Mouse (Mus musculus): ENCODE results near the gene Dnttip2.

The Dnttip2 gene

DNA sequence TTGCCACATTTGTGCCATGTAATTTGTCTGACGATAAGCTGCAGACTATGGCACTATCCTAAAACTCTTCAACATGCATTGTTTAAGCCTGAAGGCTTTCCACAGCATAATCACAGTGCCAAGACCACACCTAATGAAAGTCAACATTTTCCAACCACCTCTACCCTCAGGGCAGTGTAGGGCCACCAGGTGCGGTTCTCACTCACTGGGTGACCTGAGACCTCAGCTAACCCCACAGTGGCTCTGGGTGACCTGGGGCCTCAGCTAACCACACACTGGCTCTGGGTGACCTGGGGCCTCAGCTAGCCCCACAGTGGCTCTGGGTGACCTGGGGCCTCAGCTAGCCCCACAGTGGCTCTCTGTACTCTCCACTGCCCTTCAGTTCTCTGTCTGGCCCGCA is 50.3 kb downstream of the Dnttip2 start:
- no peak for DNase-seq (ENCODE audit: low read depth, low spot score)

GRCm38 (mm10) chr3:122330484-122330883 is 56.3 kb downstream of the Dnttip2 start:
- DNase-seq (ENCODE audit: low read depth, low spot score): no peak

DNA sequence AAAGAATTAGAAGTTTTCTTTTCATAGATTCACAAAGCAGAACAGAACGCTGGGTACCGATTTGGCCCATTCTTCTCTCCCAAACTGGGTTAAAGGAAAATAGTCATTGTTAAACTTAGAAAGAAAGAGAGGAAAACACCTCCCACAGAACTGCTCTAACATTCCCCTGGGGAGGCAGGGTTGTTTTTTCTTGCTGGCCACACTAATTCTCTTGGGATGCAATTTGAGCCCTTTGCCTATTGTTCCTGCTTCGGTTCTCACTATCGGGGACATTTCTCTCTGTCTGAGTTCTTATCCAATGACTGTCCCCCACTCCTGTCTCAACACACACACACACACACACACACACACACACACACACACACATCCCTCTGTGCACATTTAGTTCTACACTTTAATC is 59.3 kb downstream of the Dnttip2 start:
- no peak for DNase-seq (ENCODE audit: low read depth, low spot score)

DNA sequence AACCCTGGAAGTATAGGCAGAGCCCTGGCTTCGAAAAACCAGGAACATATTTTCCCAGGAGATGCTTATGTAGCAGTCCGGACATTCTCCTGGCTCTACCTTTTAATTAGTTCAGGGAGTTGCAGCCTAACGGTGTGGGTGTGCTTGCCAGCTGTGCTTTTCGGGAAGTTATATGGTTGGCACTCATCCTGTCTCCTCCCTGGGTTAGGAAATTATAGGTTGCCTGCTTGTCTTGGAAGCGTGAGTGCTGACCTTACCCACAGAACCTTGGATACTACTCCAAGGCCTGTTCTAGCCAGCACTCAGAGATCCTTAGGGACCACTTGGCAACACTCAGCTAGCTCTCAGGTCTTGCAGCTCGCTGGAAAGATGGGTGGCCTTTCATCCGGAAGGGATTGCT is 59.7 kb downstream of the Dnttip2 start:
- no peak for DNase-seq (ENCODE audit: low read depth, low spot score)

DNA sequence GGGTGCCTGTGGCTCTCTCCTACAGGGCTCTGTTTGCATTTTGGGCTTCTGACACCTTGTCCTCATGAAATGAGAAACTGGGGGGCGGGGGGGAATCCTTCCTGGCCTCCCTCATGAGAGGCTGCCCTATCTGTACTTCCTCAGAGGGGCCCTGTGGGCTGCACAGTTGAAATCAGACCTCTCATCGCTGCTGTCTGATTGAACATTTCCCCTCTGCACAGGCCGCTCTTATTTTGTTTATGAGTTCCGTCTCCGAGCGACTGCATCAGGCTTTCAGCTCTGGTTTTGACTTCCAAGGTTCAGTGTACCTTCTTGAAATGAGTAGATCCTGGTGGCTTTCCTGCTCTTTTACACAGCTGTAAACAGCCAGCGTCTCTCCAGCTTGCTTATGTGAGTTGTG is 60.2 kb downstream of the Dnttip2 start:
- DNase-seq (ENCODE audit: low read depth, low spot score): no peak
